Mouse (Mus musculus) stomach, embryonic 15.5 days (tissue): ENCODE results near the gene Emp1. TPM values are rescaled to one million over a fixed set of nuclear protein-coding genes. Genes with fewer than 3 reads are reported as not detected.

Experiments used
- ATAC-seq: fragments of 200-750 bp; cut with Nextera tagmentation; 2 replicates; pipeline ENCODE4 v1.8.0; 2017; ENCODE audit warnings: low read depth, moderate number of reproducible peaks, moderate TSS enrichment; ENCODE audit not compliant: insufficient read depth, low FRiP score
- H3K27ac ChIP-seq: fragments of 300-500 bp; sonication (generic); 2 replicates; pipeline ENCODE4 v1.5.1; 2015; ENCODE audit warnings: mild to moderate bottlenecking, inconsistent platforms
- H3K27me3 ChIP-seq: fragments of 300-500 bp; sonication (generic); replicated peaks from 2 replicates; pipeline ENCODE4 v1.6.1; 2015; ENCODE audit warnings: inconsistent platforms
- H3K36me3 ChIP-seq: fragments of 300-500 bp; sonication (generic); 2 replicates; pipeline ENCODE4 v1.6.1; 2015; ENCODE audit warnings: inconsistent platforms
- H3K4me1 ChIP-seq: fragments of 300-500 bp; sonication (generic); 2 replicates; pipeline ENCODE4 v1.6.1; 2015; ENCODE audit warnings: inconsistent platforms
- H3K4me2 ChIP-seq: fragments of 300-500 bp; sonication (generic); 2 replicates; pipeline ENCODE4 v1.6.1; 2015; ENCODE audit warnings: mild to moderate bottlenecking, inconsistent platforms
- H3K4me3 ChIP-seq: fragments of 300-500 bp; sonication (generic); replicated peaks from 2 replicates; pipeline ENCODE4 v1.5.1; 2015; ENCODE audit warnings: inconsistent platforms
- H3K9ac ChIP-seq: fragments of 300-500 bp; sonication (generic); 2 replicates; pipeline ENCODE4 v1.6.1; 2015; ENCODE audit warnings: inconsistent platforms
- H3K9me3 ChIP-seq: fragments of 300-500 bp; sonication (generic); 2 replicates; pipeline ENCODE4 v1.6.1; 2016; ENCODE audit warnings: inconsistent platforms
- WGBS: fragments of 180-500 bp; shearing (Covaris S2); methylation state at CpG from one replicate; pipeline ENCODE4 v1.1.7; 2015; 5-methylcytosine and 5-hydroxymethylcytosine counted together
- polyA plus RNA-seq: library from polyadenylated mRNA; unstranded; fragments of >200 nt; fragmentation: Nextera tagmentation; extraction: Ambion mirVana; gene quantifications from 2 replicates; pipeline ENCODE4 v1.2.1, GENCODE M21; 2015

Gene Emp1
- polyA plus RNA-seq, 1 experiment from 2014 or later, result 112 TPM

DNA sequence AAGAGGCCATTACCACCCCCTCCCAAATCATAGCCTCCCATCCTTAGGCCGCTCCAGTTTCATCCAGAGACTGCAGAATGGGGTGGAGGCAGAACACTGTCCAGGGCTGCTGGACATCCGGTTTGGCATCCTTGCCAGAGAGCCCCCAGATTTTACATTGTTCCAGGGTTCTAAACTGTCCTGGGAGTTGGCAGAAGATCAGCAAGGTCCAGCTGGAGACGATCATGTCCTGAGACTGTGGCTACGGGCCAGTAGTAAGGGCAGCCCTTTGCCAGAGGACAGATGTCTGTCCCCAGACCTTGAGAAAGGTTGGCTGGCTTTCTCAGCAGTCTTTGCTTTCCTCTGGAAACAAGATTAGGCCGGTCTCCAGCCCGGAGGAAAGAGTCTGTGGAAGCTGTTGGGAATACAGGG, 2.6 kb downstream of the Emp1 start:
- Histone ChIP-seq H3K4me2 (peak overlapping the region; percentile 43), H3K36me3 (no peaks in the 10 kb centered on the region), H3K4me1 (peaks cover 25% of the 10 kb centered on the region), H3K9ac (peak overlapping the region; percentile 3; the same call in 1 of the 2 replicates), H3K9me3 (no peaks in the 10 kb centered on the region), H3K27ac (peak overlapping the region; percentile 88), H3K4me3 (peak overlapping the region; percentile 44), H3K27me3 (no peaks in the 10 kb centered on the region)
- peak; percentile 80 for ATAC-seq
- WGBS, result 37% methylated on average over 6 of the region's 6 CpGs

DNA sequence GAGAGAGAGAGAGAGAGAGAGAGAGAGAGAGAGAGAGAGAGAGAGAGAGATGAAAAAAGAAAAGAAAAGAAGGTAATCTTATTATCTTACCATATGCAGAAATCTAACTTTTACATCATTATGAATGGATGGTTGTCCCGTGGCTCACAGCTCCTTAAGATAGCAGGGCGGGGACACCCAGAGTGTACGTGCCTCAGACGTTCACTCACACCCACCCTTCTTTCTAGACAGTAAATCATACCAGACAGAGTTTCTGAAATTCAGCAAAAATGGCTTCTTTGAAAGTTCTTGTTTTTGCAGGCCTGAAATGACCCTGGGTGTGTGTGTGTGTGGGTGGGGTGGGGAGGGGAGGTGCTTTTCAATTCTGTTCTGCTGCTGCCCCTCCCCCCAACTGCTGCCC, 3.3 kb downstream of the Emp1 start:
- Histone ChIP-seq H3K27me3 (no peaks in the 10 kb centered on the region), H3K4me2 (peak overlapping the region; percentile 43), H3K9me3 (no peaks in the 10 kb centered on the region), H3K9ac (no peak overlapping the region), H3K36me3 (no peaks in the 10 kb centered on the region), H3K4me3 (no peak overlapping the region; the same call in 1 of the 2 replicates), H3K4me1 (peaks cover 28% of the 10 kb centered on the region), H3K27ac (peak overlapping the region; percentile 88)
- no peak for ATAC-seq
- 44% methylated on average over 4 of the region's 4 CpGs for WGBS

DNA sequence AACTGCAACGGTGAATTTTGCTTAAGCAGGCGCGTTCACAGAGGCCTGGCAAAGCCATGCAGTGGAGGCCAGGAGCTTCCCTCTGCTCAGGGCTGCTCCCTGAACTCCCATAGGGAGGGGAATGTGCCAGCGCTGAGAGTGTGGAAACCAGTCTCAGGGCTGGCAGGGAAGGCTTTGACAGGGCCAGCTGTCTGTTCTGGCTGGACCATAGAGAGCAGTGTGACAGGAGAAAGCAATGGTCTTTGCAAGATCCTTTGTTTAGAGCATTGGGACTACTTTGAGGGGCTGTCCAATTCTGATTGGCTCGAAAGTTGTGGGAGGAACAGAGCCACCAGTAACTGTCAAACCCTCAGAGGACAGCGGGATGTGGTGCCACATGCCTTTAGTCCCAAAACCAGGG, 5.9 kb downstream of the Emp1 start:
- ATAC-seq, result no peak
- H3K27ac ChIP-seq, result no peak overlapping the region
- 67% methylated on average over 6 of the region's 6 CpGs for WGBS
- H3K4me1 ChIP-seq, result peaks cover 25% of the 10 kb centered on the region
- no peaks in the 10 kb centered on the region for H3K27me3 ChIP-seq
- H3K9ac ChIP-seq, result no peak overlapping the region
- no peaks in the 10 kb centered on the region for H3K9me3 ChIP-seq
- H3K4me2 ChIP-seq, result no peak overlapping the region
- H3K4me3 ChIP-seq, result no peak overlapping the region
- no peaks in the 10 kb centered on the region for H3K36me3 ChIP-seq

DNA sequence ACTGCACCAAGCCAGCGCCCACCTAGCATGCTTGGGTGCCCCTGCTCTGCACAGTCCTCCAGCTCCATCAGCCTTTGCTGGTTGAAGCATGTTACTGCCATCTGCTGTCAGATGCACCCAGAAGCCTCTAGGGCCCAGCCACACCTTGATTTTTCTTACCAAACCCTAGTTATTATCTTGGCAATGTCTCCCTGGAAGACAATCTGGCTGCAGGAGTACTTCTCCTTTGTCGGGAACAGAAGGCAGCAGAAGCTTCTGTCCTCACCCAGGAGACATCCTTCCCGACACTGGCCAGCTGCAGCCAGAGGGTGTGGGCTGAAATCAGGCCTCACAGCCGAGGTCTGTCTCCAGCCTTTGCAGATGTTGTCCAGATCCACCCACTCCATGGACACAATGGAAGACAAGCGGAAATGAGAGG, 7.2 kb downstream of the Emp1 start:
- H3K9me3 ChIP-seq, result no peaks in the 10 kb centered on the region
- 38% methylated on average over 5 of the region's 5 CpGs for WGBS
- ATAC-seq, result peak; percentile 55
- H3K4me2 ChIP-seq, result peak overlapping the region; percentile 14; the same call in 1 of the 2 replicates
- H3K4me1 ChIP-seq, result peaks cover 23% of the 10 kb centered on the region
- H3K27me3 ChIP-seq, result no peaks in the 10 kb centered on the region
- H3K9ac ChIP-seq, result no peak overlapping the region
- H3K27ac ChIP-seq, result peak overlapping the region; percentile 77
- no peaks in the 10 kb centered on the region for H3K36me3 ChIP-seq
- H3K4me3 ChIP-seq, result no peak overlapping the region

DNA sequence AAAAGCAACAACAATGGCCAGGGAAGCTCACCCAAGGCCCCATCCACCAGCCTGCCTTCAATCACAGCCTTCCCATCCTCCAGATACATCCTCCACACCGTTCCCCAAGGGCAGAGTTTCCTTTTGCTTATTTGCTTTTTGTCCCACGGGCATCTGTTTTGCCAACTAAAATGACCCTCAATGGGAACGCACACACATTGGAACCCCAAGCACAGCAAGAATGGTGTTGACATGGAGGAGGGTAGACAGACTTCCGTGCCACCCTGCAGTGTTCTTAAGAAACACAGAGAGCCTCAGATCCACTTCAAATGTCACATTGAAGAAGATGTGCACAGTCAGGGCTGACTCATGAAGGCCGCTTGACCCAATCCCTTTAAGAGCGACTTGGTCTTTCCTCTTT, 8.6 kb downstream of the Emp1 start:
- Histone ChIP-seq H3K36me3 (no peaks in the 10 kb centered on the region), H3K4me2 (no peak overlapping the region), H3K27me3 (no peaks in the 10 kb centered on the region), H3K9ac (no peak overlapping the region), H3K4me1 (peaks cover 29% of the 10 kb centered on the region), H3K9me3 (no peaks in the 10 kb centered on the region), H3K27ac (no peak overlapping the region), H3K4me3 (no peak overlapping the region)
- ATAC-seq, result no peak
- WGBS, result 81% methylated on average over 6 of the region's 6 CpGs

DNA sequence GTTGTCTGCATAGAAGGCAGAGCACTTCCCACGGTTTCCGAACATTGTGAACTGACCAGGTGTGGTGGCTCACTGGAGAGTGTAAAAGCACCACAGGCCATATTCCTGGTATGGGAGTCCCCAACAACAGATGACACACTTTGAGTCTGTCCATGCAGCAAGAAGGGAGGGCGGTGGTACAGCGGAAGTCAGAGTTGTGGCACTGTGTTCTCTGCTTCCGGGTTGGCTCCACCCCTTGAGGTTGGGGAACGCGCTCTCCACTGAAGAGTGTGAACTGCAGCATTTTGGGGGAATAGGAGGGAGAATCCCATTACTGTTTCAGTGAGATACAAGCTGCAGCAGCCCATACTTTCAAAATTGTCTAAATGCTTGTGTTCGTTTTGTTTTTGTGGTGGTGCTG, 11.0 kb downstream of the Emp1 start:
- 84% methylated on average over 8 of the region's 8 CpGs for WGBS
- Histone ChIP-seq H3K36me3 (0 out of 2 replicates have a peak, but pooled peaks cover 2% of the 10 kb centered on the region), H3K4me2 (no peak overlapping the region), H3K4me3 (no peak overlapping the region), H3K9ac (no peak overlapping the region), H3K27me3 (no peaks in the 10 kb centered on the region), H3K4me1 (peaks cover 34% of the 10 kb centered on the region), H3K27ac (no peak overlapping the region), H3K9me3 (no peaks in the 10 kb centered on the region)
- no peak for ATAC-seq

DNA sequence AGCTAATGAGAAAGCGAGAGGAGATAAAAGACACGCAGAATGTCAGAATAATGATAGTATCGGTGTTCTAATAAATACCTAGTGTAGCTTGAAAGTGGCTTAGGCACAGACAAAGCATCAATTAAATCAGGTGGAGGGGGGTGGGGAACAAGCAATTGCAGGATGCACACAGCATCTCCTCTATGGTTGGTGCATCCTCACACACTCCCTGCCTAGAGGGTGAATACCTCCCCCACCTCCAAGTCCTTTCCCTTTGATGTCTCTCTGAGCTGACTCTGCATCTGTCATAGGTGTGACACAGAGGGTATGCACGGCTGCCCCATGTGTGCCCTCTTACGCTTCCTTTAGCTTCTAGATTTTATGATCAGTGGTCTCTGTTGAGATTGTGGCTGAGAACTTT, 13.5 kb downstream of the Emp1 start:
- 67% methylated on average over 5 of the region's 5 CpGs for WGBS
- no peak overlapping the region for H3K4me2 ChIP-seq
- H3K27me3 ChIP-seq, result no peaks in the 10 kb centered on the region
- ATAC-seq, result no peak
- H3K9ac ChIP-seq, result no peak overlapping the region
- H3K4me3 ChIP-seq, result no peak overlapping the region
- H3K27ac ChIP-seq, result 0 out of 2 replicates have a peak overlapping the region, but pooled peaks have one; percentile 18
- no peaks in the 10 kb centered on the region for H3K9me3 ChIP-seq
- H3K4me1 ChIP-seq, result peaks cover 21% of the 10 kb centered on the region
- peaks cover 21% of the 10 kb centered on the region; the same call in 1 of the 2 replicates for H3K36me3 ChIP-seq

DNA sequence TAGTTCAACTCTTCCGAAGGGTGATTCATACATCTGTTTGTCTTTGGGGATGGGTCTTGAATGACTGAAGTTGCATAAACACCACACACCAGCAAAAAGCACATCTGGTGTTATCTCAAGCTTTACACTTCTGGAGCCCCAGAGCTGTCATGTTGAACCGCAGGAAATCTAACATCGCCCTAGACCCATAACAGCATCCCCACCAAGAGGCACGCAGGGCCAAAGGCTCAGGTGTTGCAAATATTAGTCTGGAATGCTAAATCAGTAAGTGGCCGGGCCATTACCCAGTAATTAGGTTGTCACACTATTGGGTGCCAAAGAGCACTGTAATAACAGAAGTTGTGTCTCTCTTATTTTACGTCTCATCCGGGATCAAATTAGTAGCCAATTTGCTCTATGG, 13.9 kb downstream of the Emp1 start:
- Histone ChIP-seq H3K4me3 (no peak overlapping the region), H3K9ac (no peak overlapping the region), H3K4me2 (no peak overlapping the region), H3K9me3 (no peaks in the 10 kb centered on the region), H3K36me3 (peaks cover 25% of the 10 kb centered on the region), H3K27me3 (no peaks in the 10 kb centered on the region), H3K27ac (no peak overlapping the region), H3K4me1 (peaks cover 20% of the 10 kb centered on the region)
- no peak for ATAC-seq
- 58% methylated on average over 7 of the region's 7 CpGs for WGBS

DNA sequence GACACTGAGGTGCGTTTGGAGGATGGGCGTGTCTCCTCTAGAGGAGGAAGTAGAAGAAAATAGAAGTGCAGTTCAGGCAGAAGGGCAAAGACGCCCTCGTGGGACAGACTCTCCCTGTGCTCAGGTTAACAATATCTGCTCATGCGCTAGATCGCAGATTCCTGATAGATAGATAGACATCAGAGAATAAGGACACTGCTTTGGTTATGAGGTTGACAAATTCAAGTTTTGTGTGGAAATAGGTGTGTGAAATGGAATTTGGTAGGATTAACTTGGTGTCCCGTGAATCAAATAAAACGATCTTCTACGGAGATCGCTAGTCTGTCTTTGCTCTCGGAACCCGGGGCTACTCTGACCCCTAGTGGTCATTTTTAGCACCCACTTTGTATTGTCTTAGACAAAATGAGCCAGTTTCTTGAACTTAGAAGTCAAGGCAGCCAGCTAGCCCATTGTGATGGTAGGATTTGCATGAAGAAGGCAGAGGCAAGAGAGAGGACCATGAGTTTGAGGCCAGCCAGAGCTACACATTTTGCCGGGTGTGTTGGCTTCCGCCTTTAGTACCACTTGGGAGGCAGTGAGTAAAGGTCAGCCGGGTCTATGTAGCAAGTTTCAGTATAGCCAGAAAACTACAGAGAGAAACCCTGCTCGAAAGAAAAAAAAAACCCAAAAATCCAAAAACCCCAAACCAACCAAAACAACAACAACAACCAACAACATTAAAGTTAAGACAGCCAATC, 15.4 kb downstream of the Emp1 start:
- no peak for ATAC-seq
- no peak overlapping the region for H3K27ac ChIP-seq
- H3K9me3 ChIP-seq, result no peaks in the 10 kb centered on the region
- H3K4me3 ChIP-seq, result 0 out of 2 replicates have a peak overlapping the region, but pooled peaks have one; percentile 13
- H3K36me3 ChIP-seq, result peaks cover 36% of the 10 kb centered on the region
- H3K27me3 ChIP-seq, result no peaks in the 10 kb centered on the region
- peaks cover 20% of the 10 kb centered on the region for H3K4me1 ChIP-seq
- no peak overlapping the region for H3K9ac ChIP-seq
- 25% methylated on average over 16 of the region's 16 CpGs for WGBS
- peak overlapping the region; percentile 45 for H3K4me2 ChIP-seq

DNA sequence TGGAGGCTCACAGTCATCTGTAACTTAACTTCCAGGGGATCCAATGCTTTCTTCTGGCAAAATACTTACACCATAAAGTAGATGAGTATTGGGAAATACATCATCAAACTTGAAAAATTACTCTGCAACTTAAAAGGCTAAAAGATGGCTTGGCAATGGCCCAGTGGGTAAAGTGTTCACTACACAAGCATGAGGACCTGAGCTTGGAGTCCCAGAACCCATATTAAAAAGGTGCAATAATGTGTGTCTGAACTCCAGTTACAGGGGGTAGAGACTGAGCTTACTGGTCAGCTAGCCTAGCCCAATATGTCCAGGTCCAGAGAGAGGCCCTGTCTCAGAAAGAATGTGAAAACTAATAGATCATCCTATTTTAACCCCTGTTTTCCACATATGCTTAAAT, 21.6 kb downstream of the Emp1 start:
- no peak overlapping the region for H3K27ac ChIP-seq
- H3K9me3 ChIP-seq, result no peaks in the 10 kb centered on the region
- H3K27me3 ChIP-seq, result no peaks in the 10 kb centered on the region
- H3K4me1 ChIP-seq, result peaks cover 11% of the 10 kb centered on the region; the same call in 1 of the 2 replicates
- H3K4me3 ChIP-seq, result no peak overlapping the region
- peaks cover 37% of the 10 kb centered on the region for H3K36me3 ChIP-seq
- H3K9ac ChIP-seq, result no peak overlapping the region
- ATAC-seq, result no peak
- H3K4me2 ChIP-seq, result no peak overlapping the region

DNA sequence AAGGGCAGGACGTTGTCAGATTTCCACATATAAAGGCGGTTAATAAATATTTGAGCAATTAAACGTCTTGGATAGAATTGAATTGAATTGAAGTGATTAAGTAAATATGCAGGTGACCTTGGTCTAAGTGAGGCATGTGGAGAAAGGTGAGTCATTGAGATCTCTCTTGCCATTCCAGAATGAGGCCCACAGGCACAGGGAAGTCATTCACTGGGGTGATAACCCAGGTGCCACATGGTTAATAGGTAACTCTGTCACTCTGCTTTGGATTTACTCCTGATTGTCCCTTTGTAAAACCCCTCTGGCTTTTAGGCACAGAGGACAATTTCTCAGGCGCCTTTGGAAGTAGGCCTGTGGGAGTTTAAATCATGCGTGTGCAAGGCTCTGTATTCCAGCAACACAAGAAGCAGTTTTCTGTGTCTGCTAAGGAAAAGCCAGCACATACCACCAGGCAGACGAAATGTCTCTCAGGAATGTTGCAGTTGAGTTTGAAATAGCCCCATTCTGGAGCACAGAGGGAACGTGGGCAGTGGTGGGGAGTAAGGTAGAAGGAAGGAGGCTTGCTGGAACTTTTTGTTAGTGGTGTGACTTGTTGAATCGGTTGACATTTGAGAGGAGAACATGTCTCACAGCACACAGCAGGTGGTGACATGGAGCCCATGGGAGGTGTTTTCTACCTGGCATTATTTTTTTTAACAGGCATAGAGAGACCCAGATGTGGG, 23.6 kb downstream of the Emp1 start:
- WGBS, result 58% methylated on average over 8 of the region's 8 CpGs
- Histone ChIP-seq H3K9me3 (no peaks in the 10 kb centered on the region), H3K4me1 (peaks cover 11% of the 10 kb centered on the region; the same call in 1 of the 2 replicates), H3K36me3 (peaks cover 22% of the 10 kb centered on the region), H3K4me3 (no peak overlapping the region), H3K27ac (peak overlapping the region; percentile 74), H3K4me2 (no peak overlapping the region), H3K27me3 (no peaks in the 10 kb centered on the region), H3K9ac (no peak overlapping the region)
- peak; percentile 88 for ATAC-seq

DNA sequence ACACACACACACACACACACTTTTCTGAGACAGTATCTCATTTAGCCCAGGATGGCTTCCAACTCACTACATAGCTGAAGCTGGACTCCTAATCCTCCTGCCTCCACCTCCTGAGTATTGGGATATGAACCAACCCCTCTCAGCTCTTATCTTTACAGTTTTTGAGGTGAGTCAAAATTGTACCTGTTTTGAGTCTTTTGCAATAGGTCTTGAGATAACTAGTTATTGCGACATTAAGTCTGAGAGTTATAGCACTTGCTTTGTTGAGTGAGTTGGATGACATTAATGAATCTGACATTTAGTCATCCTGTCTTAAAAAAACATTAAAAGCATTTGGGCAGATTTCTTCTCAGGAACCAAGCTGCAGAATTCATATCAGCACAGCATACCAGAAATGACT, 25.3 kb downstream of the Emp1 start:
- no peaks in the 10 kb centered on the region for H3K9me3 ChIP-seq
- no peak overlapping the region for H3K9ac ChIP-seq
- H3K4me2 ChIP-seq, result no peak overlapping the region
- H3K27ac ChIP-seq, result peak overlapping the region; percentile 45; the same call in 1 of the 2 replicates
- ATAC-seq, result no peak
- H3K27me3 ChIP-seq, result no peaks in the 10 kb centered on the region
- 82% methylated on average over 1 of the region's 1 CpGs for WGBS
- peaks cover 8% of the 10 kb centered on the region; the same call in 1 of the 2 replicates for H3K36me3 ChIP-seq
- H3K4me1 ChIP-seq, result peaks cover 11% of the 10 kb centered on the region; the same call in 1 of the 2 replicates
- no peak overlapping the region for H3K4me3 ChIP-seq
